Mouse (Mus musculus): Measurements from ENCODE around the gene Ces2h. TPM values are rescaled to one million over a fixed set of nuclear protein-coding genes. Genes with fewer than 3 reads are reported as not detected.

Gene Ces2h
- polyA plus RNA-seq, 1 experiment = not detected

DNA sequence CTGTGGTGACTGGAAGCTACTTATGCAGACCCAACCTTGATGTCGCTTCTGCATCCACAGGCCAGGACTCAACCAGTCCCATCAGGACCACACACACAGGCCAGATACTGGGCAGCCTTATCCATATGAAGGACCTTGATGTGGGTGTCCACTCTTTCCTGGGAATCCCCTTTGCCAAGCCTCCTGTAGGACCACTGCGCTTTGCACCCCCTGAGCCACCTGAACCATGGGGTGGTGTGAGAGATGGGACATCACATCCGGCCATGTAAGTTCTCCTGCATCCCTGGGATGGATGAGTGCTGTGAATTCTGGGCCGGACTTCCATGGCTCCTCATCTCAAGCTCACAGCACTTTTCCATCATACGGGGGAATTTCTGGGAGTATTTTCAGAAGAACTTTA is 13.7 kb downstream of the Ces2h start:
- Histone ChIP-seq H3ac (ENCODE audit: control insufficient read depth, insufficient read length) (no peak overlapping the region), H3K4me3 (no peak overlapping the region), H3K4me2 (ENCODE audit: low read depth) (no peak overlapping the region), H3K27me3 (ENCODE audit: control insufficient read depth, insufficient read depth, insufficient read length) (no peaks in the 10 kb centered on the region), H3K36me3 (ENCODE audit: control insufficient read depth, insufficient read depth) (no peaks in the 10 kb centered on the region), H3K79me2 (ENCODE audit: control insufficient read depth, insufficient read depth) (no peaks in the 10 kb centered on the region)
- TF ChIP-seq MYOG (IDR thresholded peaks at IDR 0.05; ENCODE audit: control insufficient read depth in 1 of 3, insufficient read depth in 1 of 3, insufficient read length in 2 of 3, low read depth in 2 of 3) = no peak
- no peak for TF ChIP-seq REST (IDR thresholded peaks at IDR 0.05; ENCODE audit: insufficient read depth, insufficient read length)
- no peak for TF ChIP-seq POLR2AphosphoS2 (IDR thresholded peaks at IDR 0.05; ENCODE audit: insufficient read length, low read depth)
- TF ChIP-seq TCF12 (IDR thresholded peaks at IDR 0.05; ENCODE audit: insufficient read depth, poor library complexity, severe bottlenecking) = no peak

DNA sequence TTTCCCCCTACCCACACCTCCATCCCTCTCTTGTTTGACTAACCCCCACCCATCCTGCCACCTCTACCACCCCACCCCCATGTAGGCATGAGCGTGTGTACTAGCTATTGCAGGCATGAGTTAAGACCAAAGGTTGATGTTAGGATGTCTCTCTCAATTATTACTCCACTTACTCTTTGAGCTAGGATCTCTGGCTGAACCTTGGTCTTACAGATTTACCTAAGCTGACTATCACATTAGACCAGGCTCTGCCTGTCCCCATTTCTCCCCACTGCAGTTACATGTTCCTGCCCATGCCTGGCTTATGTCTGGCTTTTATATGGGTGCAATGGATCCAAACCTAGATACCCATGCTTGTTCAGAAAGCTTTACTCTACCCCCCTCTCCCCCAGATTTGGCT is 21.3 kb downstream of the Ces2h start:
- H3K27me3 ChIP-seq (ENCODE audit: control insufficient read depth, insufficient read depth, insufficient read length) = no peaks in the 10 kb centered on the region
- H3K36me3 ChIP-seq (ENCODE audit: control insufficient read depth, insufficient read depth) = no peaks in the 10 kb centered on the region
- TF ChIP-seq TCF3 (IDR thresholded peaks at IDR 0.05; ENCODE audit: insufficient read length, low read depth) (no peak), USF1 (IDR thresholded peaks at IDR 0.05; ENCODE audit: low read depth) (no peak), POLR2AphosphoS2 (IDR thresholded peaks at IDR 0.05; ENCODE audit: insufficient read length, low read depth) (no peak), REST (IDR thresholded peaks at IDR 0.05; ENCODE audit: insufficient read depth, insufficient read length) (no peak), MYOG (IDR thresholded peaks at IDR 0.05; ENCODE audit: control insufficient read depth in 1 of 3, insufficient read depth in 1 of 3, insufficient read length in 2 of 3, low read depth in 2 of 3) (no peak), TCF12 (IDR thresholded peaks at IDR 0.05; ENCODE audit: insufficient read depth, poor library complexity, severe bottlenecking) (no peak), SRF (IDR thresholded peaks at IDR 0.05; ENCODE audit: control insufficient read depth, insufficient read length, low read depth) (no peak), CEBPB (IDR thresholded peaks at IDR 0.05; ENCODE audit: insufficient read depth, poor library complexity, severe bottlenecking) (no peak), E2F4 (IDR thresholded peaks at IDR 0.05; ENCODE audit: insufficient read depth) (no peak), POLR2A (IDR thresholded peaks at IDR 0.05; ENCODE audit: insufficient read length, low read depth) (no peak), MYOD1 (IDR thresholded peaks at IDR 0.05; ENCODE audit: control insufficient read depth in 1 of 3, insufficient read length in 2 of 3, low read depth in 2 of 3) (no peak), MAX (IDR thresholded peaks at IDR 0.05; ENCODE audit: low read depth) (no peak)
- H3K79me2 ChIP-seq (ENCODE audit: control insufficient read depth, insufficient read depth) = no peaks in the 10 kb centered on the region
- H3K4me2 ChIP-seq (ENCODE audit: low read depth) = no peak overlapping the region
- no peak overlapping the region for H3ac ChIP-seq (ENCODE audit: control insufficient read depth, insufficient read length)
- no peak overlapping the region for H3K4me3 ChIP-seq

- TF ChIP-seq MAX (IDR thresholded peaks at IDR 0.05; ENCODE audit: low read depth) (no peak), TCF3 (IDR thresholded peaks at IDR 0.05; ENCODE audit: insufficient read length, low read depth) (no peak), TCF12 (IDR thresholded peaks at IDR 0.05; ENCODE audit: insufficient read depth, poor library complexity, severe bottlenecking) (no peak), USF1 (IDR thresholded peaks at IDR 0.05; ENCODE audit: low read depth) (no peak), MYOG (IDR thresholded peaks at IDR 0.05; ENCODE audit: control insufficient read depth in 1 of 3, insufficient read depth in 1 of 3, insufficient read length in 2 of 3, low read depth in 2 of 3) (no peak), REST (IDR thresholded peaks at IDR 0.05; ENCODE audit: insufficient read depth, insufficient read length) (no peak), POLR2A (IDR thresholded peaks at IDR 0.05; ENCODE audit: insufficient read length, low read depth) (no peak), CEBPB (IDR thresholded peaks at IDR 0.05; ENCODE audit: insufficient read depth, poor library complexity, severe bottlenecking) (no peak), E2F4 (IDR thresholded peaks at IDR 0.05; ENCODE audit: insufficient read depth) (no peak), MYOD1 (IDR thresholded peaks at IDR 0.05; ENCODE audit: control insufficient read depth in 1 of 3, insufficient read length in 2 of 3, low read depth in 2 of 3) (no peak), SRF (IDR thresholded peaks at IDR 0.05; ENCODE audit: control insufficient read depth, insufficient read length, low read depth) (no peak), POLR2AphosphoS2 (IDR thresholded peaks at IDR 0.05; ENCODE audit: insufficient read length, low read depth) (no peak)
- H3K27me3 ChIP-seq (ENCODE audit: control insufficient read depth, insufficient read depth, insufficient read length) = no peaks in the 10 kb centered on the region
- no peak overlapping the region for H3ac ChIP-seq (ENCODE audit: control insufficient read depth, insufficient read length)
- no peaks in the 10 kb centered on the region for H3K79me2 ChIP-seq (ENCODE audit: control insufficient read depth, insufficient read depth)
- no peak overlapping the region for H3K4me3 ChIP-seq
- no peaks in the 10 kb centered on the region for H3K36me3 ChIP-seq (ENCODE audit: control insufficient read depth, insufficient read depth)
- H3K4me2 ChIP-seq (ENCODE audit: low read depth) = no peak overlapping the region
These were observed 22.4 kb downstream of the Ces2h start for GRCm38 (mm10) chr8:105023087-105023486.

- H3K4me2 ChIP-seq (ENCODE audit: low read depth) = no peak overlapping the region
- H3ac ChIP-seq (ENCODE audit: control insufficient read depth, insufficient read length) = no peak overlapping the region
- H3K27me3 ChIP-seq (ENCODE audit: control insufficient read depth, insufficient read depth, insufficient read length) = no peaks in the 10 kb centered on the region
- no peak overlapping the region for H3K4me3 ChIP-seq
- no peaks in the 10 kb centered on the region for H3K79me2 ChIP-seq (ENCODE audit: control insufficient read depth, insufficient read depth)
- TF ChIP-seq POLR2AphosphoS2 (IDR thresholded peaks at IDR 0.05; ENCODE audit: insufficient read length, low read depth) = no peak
- no peak for TF ChIP-seq E2F4 (IDR thresholded peaks at IDR 0.05; ENCODE audit: insufficient read depth)
- TF ChIP-seq TCF3 (IDR thresholded peaks at IDR 0.05; ENCODE audit: insufficient read length, low read depth) = no peak
- TF ChIP-seq POLR2A (IDR thresholded peaks at IDR 0.05; ENCODE audit: insufficient read length, low read depth) = no peak
- no peak for TF ChIP-seq MYOG (IDR thresholded peaks at IDR 0.05; ENCODE audit: control insufficient read depth in 1 of 3, insufficient read depth in 1 of 3, insufficient read length in 2 of 3, low read depth in 2 of 3)
- no peak for TF ChIP-seq USF1 (IDR thresholded peaks at IDR 0.05; ENCODE audit: low read depth)
- TF ChIP-seq TCF12 (IDR thresholded peaks at IDR 0.05; ENCODE audit: insufficient read depth, poor library complexity, severe bottlenecking) = no peak
- no peak for TF ChIP-seq MYOD1 (IDR thresholded peaks at IDR 0.05; ENCODE audit: control insufficient read depth in 1 of 3, insufficient read length in 2 of 3, low read depth in 2 of 3)
- H3K36me3 ChIP-seq (ENCODE audit: control insufficient read depth, insufficient read depth) = no peaks in the 10 kb centered on the region
These were observed 24.4 kb downstream of the Ces2h start for GRCm38 (mm10) chr8:105025050-105025449.

GRCm38 (mm10) chr8:105043510-105043909 is 42.9 kb downstream of the Ces2h start:
- H3K4me2 ChIP-seq (ENCODE audit: low read depth) = no peak overlapping the region
- TF ChIP-seq POLR2A (IDR thresholded peaks at IDR 0.05; ENCODE audit: insufficient read length, low read depth) (no peak), USF1 (IDR thresholded peaks at IDR 0.05; ENCODE audit: low read depth) (no peak), MYOG (IDR thresholded peaks at IDR 0.05; ENCODE audit: control insufficient read depth in 1 of 3, insufficient read depth in 1 of 3, insufficient read length in 2 of 3, low read depth in 2 of 3) (no peak), TCF12 (IDR thresholded peaks at IDR 0.05; ENCODE audit: insufficient read depth, poor library complexity, severe bottlenecking) (no peak), E2F4 (IDR thresholded peaks at IDR 0.05; ENCODE audit: insufficient read depth) (no peak), CEBPB (IDR thresholded peaks at IDR 0.05; ENCODE audit: insufficient read depth, poor library complexity, severe bottlenecking) (no peak), REST (IDR thresholded peaks at IDR 0.05; ENCODE audit: insufficient read depth, insufficient read length) (no peak), SRF (IDR thresholded peaks at IDR 0.05; ENCODE audit: control insufficient read depth, insufficient read length, low read depth) (no peak), POLR2AphosphoS2 (IDR thresholded peaks at IDR 0.05; ENCODE audit: insufficient read length, low read depth) (no peak), TCF3 (IDR thresholded peaks at IDR 0.05; ENCODE audit: insufficient read length, low read depth) (no peak), MAX (IDR thresholded peaks at IDR 0.05; ENCODE audit: low read depth) (no peak), MYOD1 (IDR thresholded peaks at IDR 0.05; ENCODE audit: control insufficient read depth in 1 of 3, insufficient read length in 2 of 3, low read depth in 2 of 3) (no peak)
- H3K27me3 ChIP-seq (ENCODE audit: control insufficient read depth, insufficient read depth, insufficient read length) = no peaks in the 10 kb centered on the region
- no peak overlapping the region for H3ac ChIP-seq (ENCODE audit: control insufficient read depth, insufficient read length)
- no peaks in the 10 kb centered on the region for H3K79me2 ChIP-seq (ENCODE audit: control insufficient read depth, insufficient read depth)
- no peak overlapping the region for H3K4me3 ChIP-seq
- H3K36me3 ChIP-seq (ENCODE audit: control insufficient read depth, insufficient read depth) = no peaks in the 10 kb centered on the region
